Mouse (Mus musculus) kidney, postnatal 14 days (tissue): ENCODE data around the gene Gata3.

ENCODE experiments used
- DNase-seq: peaks from one replicate; pipeline ENCODE4 v3.0.0; 2022; ENCODE audit warnings: mixed read lengths

Gene Gata3

GRCm38 (mm10) chr2:9889651-9890183 lies at the start of gene Gata3:
TSS of gene Gata3 (minus strand) at chr2:9890034.
- DNase-seq = no peak

GRCm38 (mm10) chr2:9939250-9939649 lies 49.4 kb upstream of the Gata3 start:
- DNase-seq = no peak

GRCm38 (mm10) chr2:9935965-9936364 lies 46.1 kb upstream of the Gata3 start:
- DNase-seq = no peak

GRCm38 (mm10) chr2:9926905-9927283 lies 37.1 kb upstream of the Gata3 start:
- DNase-seq = no peak

- DNase-seq = no peak
These were observed 36.5 kb upstream of the Gata3 start for GRCm38 (mm10) chr2:9926194-9926904.

GRCm38 (mm10) chr2:9918691-9919471 lies 29.0 kb upstream of the Gata3 start:
- DNase-seq = peak; percentile 73

- no peak for DNase-seq
These were observed 27.8 kb upstream of the Gata3 start for GRCm38 (mm10) chr2:9917602-9918001.

- no peak for DNase-seq
These were observed 16.2 kb upstream of the Gata3 start for GRCm38 (mm10) chr2:9905995-9906394.

- no peak for DNase-seq
These were observed 14.2 kb upstream of the Gata3 start for GRCm38 (mm10) chr2:9903854-9904560.

- no peak for DNase-seq
These were observed 8.0 kb upstream of the Gata3 start for GRCm38 (mm10) chr2:9897846-9898245.

GRCm38 (mm10) chr2:9896097-9896770 lies 6.4 kb upstream of the Gata3 start:
- no peak for DNase-seq

GRCm38 (mm10) chr2:9894836-9895593 lies 5.2 kb upstream of the Gata3 start:
- no peak for DNase-seq

GRCm38 (mm10) chr2:9893272-9893953 lies 3.6 kb upstream of the Gata3 start:
- DNase-seq = no peak

- no peak for DNase-seq
These were observed 2.7 kb upstream of the Gata3 start for GRCm38 (mm10) chr2:9892541-9892940.

- DNase-seq = no peak
These were observed 1.1 kb upstream of the Gata3 start for GRCm38 (mm10) chr2:9890906-9891305.

- no peak for DNase-seq
These were observed 417 bp upstream of the Gata3 start for GRCm38 (mm10) chr2:9890251-9890650.

- DNase-seq = peak; percentile 49
These were observed 752 bp downstream of the Gata3 start, which contains the start of gene 9230102O04Rik for GRCm38 (mm10) chr2:9888913-9889650. TSS of gene 9230102O04Rik (minus strand) at chr2:9889540.

GRCm38 (mm10) chr2:9887636-9888035 lies 2.2 kb downstream of the Gata3 start:
- DNase-seq = no peak

GRCm38 (mm10) chr2:9886921-9887610 lies 2.8 kb downstream of the Gata3 start:
- DNase-seq = no peak

- no peak for DNase-seq
These were observed 3.8 kb downstream of the Gata3 start for GRCm38 (mm10) chr2:9886031-9886430.
